Mouse (Mus musculus): ENCODE data around the gene Clec5a.
"Not testable (repeated sequence)": the region's sequence is repeated elsewhere in the genome, so short reads cannot be mapped to it uniquely, and the experiment has no call there.

Gene Clec5a

GRCm38 (mm10) chr6:40585645-40586044 is at the start of gene Clec5a:
Gene Clec5a (minus strand): TSS chr6:40585821.
- ATAC-seq (ENCODE audit: low TSS enrichment) = no peak

- ATAC-seq (ENCODE audit: low TSS enrichment) = no peak
Measured at GRCm38 (mm10) chr6:40634640-40635071, 49.0 kb upstream of the Clec5a start.

- no peak for ATAC-seq (ENCODE audit: low TSS enrichment)
Measured at GRCm38 (mm10) chr6:40628406-40629000, 42.9 kb upstream of the Clec5a start, which contains the start of gene Mgam. Gene Mgam (plus strand): TSS chr6:40628831.

- ATAC-seq (ENCODE audit: low TSS enrichment) = no peak
Measured at GRCm38 (mm10) chr6:40626111-40626510, 40.5 kb upstream of the Clec5a start.

- ATAC-seq (ENCODE audit: low TSS enrichment) = peak; percentile 89
Measured at GRCm38 (mm10) chr6:40617965-40618364, 32.3 kb upstream of the Clec5a start.

GRCm38 (mm10) chr6:40613260-40613852 is 27.7 kb upstream of the Clec5a start, which contains the start of gene Tas2r138:
Gene Tas2r138 (minus strand): TSS chr6:40613310.
- no peak for ATAC-seq (ENCODE audit: low TSS enrichment)

- ATAC-seq (ENCODE audit: low TSS enrichment) = peak; percentile 62
Measured at GRCm38 (mm10) chr6:40610244-40610643, 24.6 kb upstream of the Clec5a start.

GRCm38 (mm10) chr6:40607431-40607830 is 21.8 kb upstream of the Clec5a start:
- ATAC-seq (ENCODE audit: low TSS enrichment) = peak; percentile 98

GRCm38 (mm10) chr6:40598546-40598945 is 12.9 kb upstream of the Clec5a start:
- not testable (repeated sequence) for ATAC-seq (ENCODE audit: low TSS enrichment)

GRCm38 (mm10) chr6:40594804-40595550 is 9.4 kb upstream of the Clec5a start:
- ATAC-seq (ENCODE audit: low TSS enrichment) = no peak

GRCm38 (mm10) chr6:40588346-40588745 is 2.7 kb upstream of the Clec5a start:
- no peak for ATAC-seq (ENCODE audit: low TSS enrichment)

- ATAC-seq (ENCODE audit: low TSS enrichment) = no peak
Measured at GRCm38 (mm10) chr6:40584336-40584735, 1.3 kb downstream of the Clec5a start.

- no peak for ATAC-seq (ENCODE audit: low TSS enrichment)
Measured at GRCm38 (mm10) chr6:40576305-40576704, 9.3 kb downstream of the Clec5a start.

GRCm38 (mm10) chr6:40573618-40574017 is 12.0 kb downstream of the Clec5a start:
- ATAC-seq (ENCODE audit: low TSS enrichment) = peak; percentile 77; the same call in 1 of the 2 replicates

GRCm38 (mm10) chr6:40569187-40569586 is 16.4 kb downstream of the Clec5a start, which contains the start of gene Olfr460:
Gene Olfr460 (plus strand): TSS chr6:40569487.
- no peak for ATAC-seq (ENCODE audit: low TSS enrichment)

- ATAC-seq (ENCODE audit: low TSS enrichment) = no peak
Measured at GRCm38 (mm10) chr6:40554950-40555349, 30.7 kb downstream of the Clec5a start, which contains the start of gene Olfr461. Gene Olfr461 (minus strand): TSS chr6:40555050.

- ATAC-seq (ENCODE audit: low TSS enrichment) = no peak
Measured at GRCm38 (mm10) chr6:40544690-40545089, 40.9 kb downstream of the Clec5a start.
